Mouse (Mus musculus) brain, embryonic 14.5 days (tissue): ENCODE measurements around the gene Cdca7.

Source experiments
- CTCF ChIP-seq: fragments of 200-500 bp; IDR thresholded peaks from 2 replicates; pipeline ENCODE4 v1.5.1; 2012; ENCODE audit warnings: inconsistent platforms, mild to moderate bottlenecking, moderate library complexity, borderline replicate concordance; ENCODE audit not compliant: insufficient read depth, insufficient read length; ENCODE audit errors: extremely low read depth
- POLR2A ChIP-seq: fragments of 200-500 bp; IDR thresholded peaks from 2 replicates; pipeline ENCODE4 v1.6.1; 2012; ENCODE audit warnings: mild to moderate bottlenecking, inconsistent platforms, borderline replicate concordance; ENCODE audit not compliant: poor library complexity, insufficient read depth, insufficient read length, severe bottlenecking; ENCODE audit errors: extremely low read depth

GRCm38 (mm10) chr2:72446106-72446505, 29.9 kb upstream of the Cdca7 start:
- TF ChIP-seq CTCF (no peak), POLR2A (no peak)
